Mouse (Mus musculus) layer of hippocampus, adult 6 months (tissue): ENCODE results near the gene Ccin. TPM values are rescaled to one million over a fixed set of nuclear protein-coding genes. Genes with fewer than 3 reads are reported as not detected.

Experiments
- long read RNA-seq, 2 experiments: library from polyadenylated mRNA; unstranded; transcript quantifications; one replicate each; pipeline ENCODE4 v2.0.0; 2019 to 2020
- polyA plus RNA-seq: library from polyadenylated mRNA; unstranded; fragments of <200 nt; fragmentation: Nextera tagmentation; gene quantifications from 2 replicates; pipeline ENCODE4 v1.2.3, GENCODE M21; 2021

Ccin gene
- polyA plus RNA-seq: not detected in 2 replicates
- long read RNA-seq, experiment 1: 0 reads
- long read RNA-seq, experiment 2: 0 reads

GRCm38 (mm10) chr4:43983181-43983580, at the start of gene Ccin:
Gene Ccin (plus strand): TSS chr4:43983483.

GRCm38 (mm10) chr4:43957292-43957845, 25.9 kb upstream of the Ccin start, which contains the start of gene Glipr2:
Gene Glipr2 (plus strand): TSS chr4:43957401.

GRCm38 (mm10) chr4:44004126-44004525, 20.8 kb downstream of the Ccin start, which contains the start of gene Clta:
Gene Clta (plus strand): TSS chr4:44004452.

Other genes starting within 250 kb of the Ccin start
- gene Olfr159, start 212.5 kb upstream of the Ccin start, polyA plus RNA-seq: not detected in 2 replicates
- not detected in 2 replicates for gene Olfr156, start 159.6 kb upstream of the Ccin start, polyA plus RNA-seq
- gene Olfr157, start 143.3 kb upstream of the Ccin start, polyA plus RNA-seq: not detected in 2 replicates
- not detected in 2 replicates for gene Olfr155, start 131.9 kb upstream of the Ccin start, polyA plus RNA-seq
- gene Reck, start 108.0 kb upstream of the Ccin start, polyA plus RNA-seq: 1.6 and 2.4 TPM in 2 replicates
- gene Glipr2, start 26.1 kb upstream of the Ccin start, polyA plus RNA-seq: 4.2 and 4.6 TPM in 2 replicates
- 506 and 562 TPM in 2 replicates for gene Clta, start 21.0 kb downstream of the Ccin start, polyA plus RNA-seq
- gene Gne, start 100.7 kb downstream of the Ccin start, polyA plus RNA-seq: 29.6 and 31.5 TPM in 2 replicates